Mouse (Mus musculus) testis, adult 2 months (tissue): ENCODE measurements around the gene Sh3bp5.

Source experiments
- CTCF ChIP-seq: fragments of 200-500 bp; IDR thresholded peaks from 2 replicates; pipeline ENCODE4 v1.5.1; 2012; ENCODE audit warnings: low read depth, mild to moderate bottlenecking, inconsistent platforms, low read length, moderate library complexity; ENCODE audit not compliant: control insufficient read depth, insufficient read depth, insufficient replicate concordance
- POLR2A ChIP-seq: fragments of 200-500 bp; IDR thresholded peaks from 2 replicates; pipeline ENCODE4 v1.6.1; 2012; ENCODE audit warnings: low read depth, mild to moderate bottlenecking, inconsistent platforms, low read length, moderate library complexity; ENCODE audit not compliant: control insufficient read depth

GRCm38 (mm10) chr14:31432424-31432823 lies 3.5 kb downstream of the Sh3bp5 start:
- no peak for TF ChIP-seq CTCF
- no peak for TF ChIP-seq POLR2A
